Mouse (Mus musculus) heart, embryonic 16.5 days (tissue): ENCODE measurements around the gene Rrp7a. TPM values are rescaled to one million over a fixed set of nuclear protein-coding genes. Genes with fewer than 3 reads are reported as not detected.
A peak's percentile ranks its signal among the peaks of the same experiment; 100 is the strongest.

Experiments
- ATAC-seq: fragments of 200-750 bp; cut with Nextera tagmentation; replicated peaks from 2 replicates; pipeline ENCODE4 v1.8.0; 2017; ENCODE audit warnings: moderate number of reproducible peaks; ENCODE audit not compliant: insufficient read depth, low FRiP score; ENCODE audit errors: extremely low read depth
- H3K27ac ChIP-seq: fragments of 300-500 bp; sonication (generic); 2 replicates; pipeline ENCODE4 v1.5.1; 2014; ENCODE audit warnings: mild to moderate bottlenecking, low read length, control low read depth, moderate library complexity
- H3K27me3 ChIP-seq: fragments of 300-500 bp; sonication (generic); 2 replicates; pipeline ENCODE4 v1.6.1; 2014; ENCODE audit warnings: low read length, mixed read lengths; ENCODE audit not compliant: control insufficient read depth, insufficient read depth
- H3K36me3 ChIP-seq: fragments of 300-500 bp; sonication (generic); 2 replicates; pipeline ENCODE4 v1.6.1; 2014; ENCODE audit not compliant: control insufficient read depth, insufficient read depth
- H3K4me1 ChIP-seq: fragments of 300-500 bp; sonication (generic); 2 replicates; pipeline ENCODE4 v1.6.1; 2014; ENCODE audit warnings: low read length, mixed read lengths; ENCODE audit not compliant: control insufficient read depth, insufficient read depth
- H3K4me2 ChIP-seq: fragments of 300-500 bp; sonication (generic); 2 replicates; pipeline ENCODE4 v1.6.1; 2014; ENCODE audit warnings: low read depth, mild to moderate bottlenecking, control low read depth, low read length
- H3K4me3 ChIP-seq: fragments of 300-500 bp; sonication (generic); 2 replicates; pipeline ENCODE4 v1.5.1; 2014; ENCODE audit warnings: mild to moderate bottlenecking, control low read depth, low read length
- H3K9ac ChIP-seq: fragments of 300-500 bp; sonication (generic); 2 replicates; pipeline ENCODE4 v1.6.1; 2014; ENCODE audit warnings: low read length, control low read depth
- H3K9me3 ChIP-seq: fragments of 300-500 bp; sonication (generic); replicated peaks from 2 replicates; pipeline ENCODE4 v1.6.1; 2016; ENCODE audit warnings: low read length; ENCODE audit not compliant: control insufficient read depth
- WGBS: fragments of 180-500 bp; shearing (Covaris S2); extraction: QIAGEN DNeasy Blood & Tissue Kit; methylation state at CpG from one replicate; pipeline ENCODE4 v1.1.7; 2014; 5-methylcytosine and 5-hydroxymethylcytosine counted together
- polyA plus RNA-seq: library from polyadenylated mRNA; unstranded; fragments of >200 nt; fragmentation: Nextera tagmentation; extraction: Ambion mirVana; gene quantifications from 2 replicates; pipeline ENCODE4 v1.2.1, GENCODE M21; 2015

The Rrp7a gene
- polyA plus RNA-seq, 1 experiment from 2014 or later, result 43.3 TPM

DNA sequence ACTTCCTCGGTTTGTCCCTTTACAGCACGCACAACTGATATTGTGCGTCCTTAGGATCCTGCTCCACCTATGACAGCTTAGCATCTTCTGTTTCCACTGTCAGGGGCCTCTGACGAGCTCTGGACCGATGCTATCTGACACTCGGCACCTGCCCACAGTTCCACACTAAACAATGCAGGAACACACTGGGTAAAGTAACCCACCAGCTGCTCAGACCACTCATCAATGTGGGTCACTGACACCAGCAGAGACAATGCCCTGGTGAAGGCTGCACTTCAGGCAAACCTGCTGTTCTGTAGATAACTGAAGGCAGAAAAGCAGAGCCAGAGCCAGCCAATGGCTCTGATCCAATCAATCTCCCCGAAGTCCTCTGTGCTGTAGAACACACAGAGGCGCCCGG is 4.0 kb upstream of the Rrp7a start:
- H3K9ac ChIP-seq, result no peak overlapping the region
- H3K4me2 ChIP-seq, result no peak overlapping the region
- peaks cover 6% of the 10 kb centered on the region for H3K4me1 ChIP-seq
- no peak for ATAC-seq
- no peaks in the 10 kb centered on the region for H3K27me3 ChIP-seq
- H3K27ac ChIP-seq, result no peak overlapping the region
- no peak overlapping the region for H3K4me3 ChIP-seq
- H3K9me3 ChIP-seq, result no peaks in the 10 kb centered on the region
- peaks cover 54% of the 10 kb centered on the region for H3K36me3 ChIP-seq
- 88% methylated on average over 9 of the region's 9 CpGs for WGBS

GRCm38 (mm10) chr15:83124625-83125024 is 2.0 kb upstream of the Rrp7a start:
- WGBS, result 61% methylated on average over 5 of the region's 5 CpGs

GRCm38 (mm10) chr15:83121709-83122565 is 664 bp downstream of the Rrp7a start:
- H3K27ac ChIP-seq, result peak overlapping the region; percentile 76
- WGBS, result 4% methylated on average over 40 of the region's 43 CpGs
- H3K36me3 ChIP-seq, result peaks cover 35% of the 10 kb centered on the region
- H3K27me3 ChIP-seq, result no peaks in the 10 kb centered on the region
- no peaks in the 10 kb centered on the region for H3K9me3 ChIP-seq
- ATAC-seq, result peak; percentile 21
- peaks cover 12% of the 10 kb centered on the region for H3K4me1 ChIP-seq
- peak overlapping the region; percentile 86 for H3K9ac ChIP-seq
- H3K4me3 ChIP-seq, result peak overlapping the region; percentile 95
- H3K4me2 ChIP-seq, result peak overlapping the region; percentile 87

More at GRCm38 (mm10) chr15:83124625-83125024, 2.0 kb upstream of the Rrp7a start:
- Histone ChIP-seq H3K27ac (no peak overlapping the region), H3K9ac (no peak overlapping the region), H3K36me3 (peaks cover 38% of the 10 kb centered on the region), H3K9me3 (no peaks in the 10 kb centered on the region), H3K27me3 (no peaks in the 10 kb centered on the region), H3K4me1 (peaks cover 12% of the 10 kb centered on the region), H3K4me2 (no peak overlapping the region), H3K4me3 (no peak overlapping the region)
- ATAC-seq, result no peak

- no peak overlapping the region for H3K9ac ChIP-seq
- ATAC-seq, result no peak
- 43% methylated on average over 7 of the region's 7 CpGs for WGBS
- no peak overlapping the region for H3K4me2 ChIP-seq
- H3K4me3 ChIP-seq, result no peak overlapping the region
- H3K9me3 ChIP-seq, result no peaks in the 10 kb centered on the region
- no peaks in the 10 kb centered on the region for H3K27me3 ChIP-seq
- peaks cover 13% of the 10 kb centered on the region for H3K4me1 ChIP-seq
- peaks cover 23% of the 10 kb centered on the region for H3K36me3 ChIP-seq
- H3K27ac ChIP-seq, result no peak overlapping the region
Measured at GRCm38 (mm10) chr15:83118360-83118759, 4.2 kb downstream of the Rrp7a start.

GRCm38 (mm10) chr15:83115071-83115470 is 7.5 kb downstream of the Rrp7a start:
- no peak for ATAC-seq
- Histone ChIP-seq H3K36me3 (peaks cover 23% of the 10 kb centered on the region), H3K9ac (no peak overlapping the region), H3K4me1 (peaks cover 9% of the 10 kb centered on the region), H3K27ac (no peak overlapping the region), H3K4me3 (no peak overlapping the region), H3K4me2 (no peak overlapping the region), H3K9me3 (no peaks in the 10 kb centered on the region), H3K27me3 (no peaks in the 10 kb centered on the region)
- WGBS, result 80% methylated on average over 6 of the region's 6 CpGs

GRCm38 (mm10) chr15:83114106-83114505 is 8.5 kb downstream of the Rrp7a start:
- Histone ChIP-seq H3K4me1 (peaks cover 9% of the 10 kb centered on the region), H3K9me3 (no peaks in the 10 kb centered on the region), H3K9ac (no peak overlapping the region), H3K36me3 (peaks cover 22% of the 10 kb centered on the region), H3K4me2 (no peak overlapping the region), H3K27ac (no peak overlapping the region), H3K4me3 (no peak overlapping the region), H3K27me3 (no peaks in the 10 kb centered on the region)
- ATAC-seq, result no peak
- WGBS, result 86% methylated on average over 9 of the region's 9 CpGs

DNA sequence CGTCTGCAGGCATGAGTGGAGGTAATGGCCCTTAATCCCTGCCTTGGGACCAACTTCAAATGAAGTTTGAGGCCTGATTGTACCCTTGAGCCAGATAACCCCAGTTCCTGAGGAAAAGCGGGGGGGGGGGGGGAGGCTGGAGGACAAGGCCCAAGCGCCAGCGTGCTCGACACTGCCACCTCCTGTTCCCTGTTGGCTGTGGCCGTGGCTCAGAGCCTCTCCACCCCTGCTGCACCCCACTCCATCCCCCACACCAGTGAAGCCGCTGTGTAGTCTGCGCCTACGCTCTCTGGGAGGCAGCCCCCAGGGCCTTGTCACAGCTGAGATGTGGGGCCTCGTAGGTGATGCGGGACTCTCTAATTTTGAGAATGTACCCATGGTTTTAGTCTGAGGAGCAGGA is 9.7 kb downstream of the Rrp7a start:
- whole genome bisulfite sequencing, result 8% methylated on average over 10 of the region's 11 CpGs
- peaks cover 17% of the 10 kb centered on the region for H3K36me3 ChIP-seq
- no peaks in the 10 kb centered on the region for H3K27me3 ChIP-seq
- no peak overlapping the region for H3K27ac ChIP-seq
- peak; percentile 67; the same call in 1 of the 2 replicates for ATAC-seq
- H3K4me2 ChIP-seq, result peak overlapping the region; percentile 40
- no peak overlapping the region for H3K4me3 ChIP-seq
- peaks cover 9% of the 10 kb centered on the region for H3K4me1 ChIP-seq
- H3K9me3 ChIP-seq, result no peaks in the 10 kb centered on the region
- H3K9ac ChIP-seq, result 0 out of 2 replicates have a peak overlapping the region, but pooled peaks have one; percentile 33

- H3K9me3 ChIP-seq, result no peaks in the 10 kb centered on the region
- no peak overlapping the region for H3K27ac ChIP-seq
- peaks cover 9% of the 10 kb centered on the region for H3K4me1 ChIP-seq
- H3K4me2 ChIP-seq, result no peak overlapping the region
- no peaks in the 10 kb centered on the region for H3K27me3 ChIP-seq
- 75% methylated on average over 7 of the region's 7 CpGs for WGBS
- no peak overlapping the region for H3K9ac ChIP-seq
- peaks cover 8% of the 10 kb centered on the region for H3K36me3 ChIP-seq
- H3K4me3 ChIP-seq, result no peak overlapping the region
- no peak for ATAC-seq
Measured at GRCm38 (mm10) chr15:83111874-83112273, 10.7 kb downstream of the Rrp7a start.

GRCm38 (mm10) chr15:83111290-83111689 is 11.3 kb downstream of the Rrp7a start:
- no peaks in the 10 kb centered on the region for H3K9me3 ChIP-seq
- no peaks in the 10 kb centered on the region for H3K27me3 ChIP-seq
- H3K4me1 ChIP-seq, result peaks cover 9% of the 10 kb centered on the region
- peaks cover 7% of the 10 kb centered on the region for H3K36me3 ChIP-seq
- no peak overlapping the region for H3K27ac ChIP-seq
- H3K4me2 ChIP-seq, result no peak overlapping the region
- no peak for ATAC-seq
- H3K4me3 ChIP-seq, result no peak overlapping the region
- WGBS, result 56% methylated on average over 6 of the region's 6 CpGs
- H3K9ac ChIP-seq, result no peak overlapping the region
